Mouse (Mus musculus) B cell, adult 2 months (primary cell): ENCODE results near the gene Usp22.

ENCODE experiments used
- DNase-seq, 2 experiments: peaks; one replicate each; pipeline ENCODE4 v3.0.0; 2022

Gene Usp22

GRCm38 (mm10) chr11:61102397-61103339, 72.2 kb downstream of the Usp22 start:
- no peak for DNase-seq
